Mouse (Mus musculus) bone marrow macrophage, adult 2 months (primary cell): ENCODE measurements around the gene Gna13.

Experiments
- CTCF ChIP-seq: IDR thresholded peaks from 2 replicates; pipeline ENCODE4 v1.5.1; 2012; ENCODE audit warnings: low read depth, mild to moderate bottlenecking, low read length, moderate library complexity
- POLR2A ChIP-seq: IDR thresholded peaks from 2 replicates; pipeline ENCODE4 v1.6.1; 2012; ENCODE audit warnings: mild to moderate bottlenecking, low read depth, low read length, borderline replicate concordance

DNA sequence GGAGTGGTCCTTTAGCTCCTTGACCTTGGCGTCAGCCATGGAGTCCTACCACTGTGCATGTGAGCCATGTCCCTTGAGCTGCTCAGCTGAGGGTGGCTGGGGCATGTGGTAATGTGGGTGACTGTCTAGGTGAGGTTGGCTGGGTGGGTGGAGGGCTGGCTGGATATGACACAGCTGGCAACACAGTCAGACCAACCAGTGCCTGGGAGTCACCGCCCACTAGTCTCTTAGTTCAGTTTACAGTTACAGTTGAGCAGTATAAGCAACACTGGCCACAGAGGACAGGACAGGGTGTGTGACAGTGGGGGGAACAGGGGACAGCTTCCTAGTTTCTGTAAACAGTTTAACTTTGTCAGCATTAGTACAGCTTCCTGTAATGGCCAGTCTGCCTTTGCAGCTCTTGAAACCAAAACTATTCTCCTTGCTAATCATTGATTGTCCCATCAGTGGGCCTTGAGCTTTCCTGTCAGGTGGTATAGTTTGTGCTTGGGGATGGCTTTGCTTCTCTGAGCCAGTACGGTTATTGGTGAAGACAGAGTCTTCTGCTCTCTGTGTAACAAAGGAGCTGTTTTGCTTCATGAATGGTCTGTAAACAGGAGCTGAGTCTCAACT is 6.5 kb downstream of the Gna13 start:
- TF ChIP-seq CTCF (no peak), POLR2A (no peak)
